Mouse (Mus musculus) liver, embryonic 13.5 days (tissue): ENCODE measurements around the gene Nphp4. TPM values are rescaled to one million over a fixed set of nuclear protein-coding genes. Genes with fewer than 3 reads are reported as not detected.

Experiments used
- ATAC-seq: fragments of 200-750 bp; cut with Nextera tagmentation; 2 replicates; pipeline ENCODE4 v1.8.0; 2017; ENCODE audit warnings: low read depth, mild to moderate bottlenecking, moderate number of reproducible peaks, moderate library complexity
- DNase-seq: peaks from one replicate; pipeline ENCODE4 v3.0.0; 2022
- H3K27ac ChIP-seq: fragments of 300-500 bp; sonication (generic); 2 replicates; pipeline ENCODE4 v1.5.1; 2015; ENCODE audit warnings: moderate library complexity, mild to moderate bottlenecking, inconsistent platforms
- H3K27me3 ChIP-seq: fragments of 300-500 bp; sonication (generic); 2 replicates; pipeline ENCODE4 v1.6.1; 2015; ENCODE audit warnings: mild to moderate bottlenecking, inconsistent platforms
- H3K36me3 ChIP-seq: fragments of 300-500 bp; sonication (generic); 2 replicates; pipeline ENCODE4 v1.6.1; 2015; ENCODE audit warnings: mild to moderate bottlenecking, inconsistent platforms
- H3K4me1 ChIP-seq: fragments of 300-500 bp; sonication (generic); replicated peaks from 2 replicates; pipeline ENCODE4 v1.6.1; 2015; ENCODE audit warnings: inconsistent platforms
- H3K4me2 ChIP-seq: fragments of 300-500 bp; sonication (generic); 2 replicates; pipeline ENCODE4 v1.6.1; 2015; ENCODE audit warnings: inconsistent platforms, mild to moderate bottlenecking, moderate library complexity
- H3K4me3 ChIP-seq: fragments of 300-500 bp; sonication (generic); replicated peaks from 2 replicates; pipeline ENCODE4 v1.5.1; 2015; ENCODE audit warnings: mild to moderate bottlenecking, inconsistent platforms
- H3K9ac ChIP-seq: fragments of 300-500 bp; sonication (generic); 2 replicates; pipeline ENCODE4 v1.6.1; 2015; ENCODE audit warnings: mild to moderate bottlenecking, inconsistent platforms
- H3K9me3 ChIP-seq: fragments of 300-500 bp; sonication (generic); replicated peaks from 2 replicates; pipeline ENCODE4 v1.6.1; 2016; ENCODE audit warnings: inconsistent platforms
- WGBS: fragments of 180-500 bp; shearing (Covaris S2); methylation state at CpG from one replicate; pipeline ENCODE4 v1.1.7; 2015; ENCODE audit not compliant: insufficient replicate concordance; 5-methylcytosine and 5-hydroxymethylcytosine counted together
- polyA plus RNA-seq: library from polyadenylated mRNA; unstranded; fragments of >200 nt; fragmentation: Nextera tagmentation; extraction: Ambion mirVana; gene quantifications from 2 replicates; pipeline ENCODE4 v1.2.1, GENCODE M21; 2015

Nphp4 gene
- polyA plus RNA-seq, 1 experiment from 2014 or later, result 0.16 TPM

- WGBS, result 70% methylated on average over 10 of the region's 10 CpGs
Observed at GRCm38 (mm10) chr4:152453079-152453478, 23.4 kb upstream of the Nphp4 start.

DNA sequence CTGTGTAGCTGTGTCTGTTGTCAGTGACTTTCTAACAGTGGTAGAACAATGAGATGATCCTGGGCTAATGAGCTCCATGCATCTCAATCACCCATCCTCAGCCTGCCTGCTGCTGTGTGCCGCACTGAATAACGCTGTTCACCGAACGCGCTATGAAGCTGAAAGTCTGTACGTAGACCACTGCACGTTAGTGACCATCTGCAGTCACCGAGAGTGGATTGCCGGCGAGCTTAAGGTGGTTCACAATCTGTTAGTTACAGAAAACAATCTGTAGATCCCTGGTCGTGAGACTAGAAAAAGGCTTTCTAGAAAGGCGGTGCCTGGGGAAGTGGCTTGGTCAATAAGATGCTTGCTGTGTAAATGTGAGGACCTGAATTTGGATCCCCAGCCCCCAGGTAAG lies 22.4 kb upstream of the Nphp4 start:
- no peak overlapping the region for H3K4me2 ChIP-seq
- no peak overlapping the region for H3K9ac ChIP-seq
- H3K27me3 ChIP-seq, result no peaks in the 10 kb centered on the region
- no peaks in the 10 kb centered on the region for H3K9me3 ChIP-seq
- ATAC-seq, result no peak
- H3K4me1 ChIP-seq, result no peaks in the 10 kb centered on the region
- no peak for DNase-seq
- no peaks in the 10 kb centered on the region for H3K36me3 ChIP-seq
- WGBS, result 81% methylated on average over 12 of the region's 12 CpGs
- no peak overlapping the region for H3K4me3 ChIP-seq
- H3K27ac ChIP-seq, result no peak overlapping the region

More at GRCm38 (mm10) chr4:152453079-152453478, 23.4 kb upstream of the Nphp4 start:
- H3K27ac ChIP-seq, result no peak overlapping the region
- H3K27me3 ChIP-seq, result no peaks in the 10 kb centered on the region
- no peak overlapping the region for H3K4me2 ChIP-seq
- peaks cover 7% of the 10 kb centered on the region; the same call in 1 of the 2 replicates for H3K4me1 ChIP-seq
- no peak overlapping the region for H3K9ac ChIP-seq
- no peaks in the 10 kb centered on the region for H3K9me3 ChIP-seq
- no peak overlapping the region for H3K4me3 ChIP-seq
- H3K36me3 ChIP-seq, result no peaks in the 10 kb centered on the region
- ATAC-seq, result no peak
- DNase-seq, result no peak

- Histone ChIP-seq H3K27me3 (no peaks in the 10 kb centered on the region), H3K4me1 (no peaks in the 10 kb centered on the region), H3K9ac (no peak overlapping the region), H3K4me3 (no peak overlapping the region), H3K9me3 (no peaks in the 10 kb centered on the region), H3K4me2 (no peak overlapping the region), H3K27ac (no peak overlapping the region), H3K36me3 (no peaks in the 10 kb centered on the region)
- ATAC-seq (no peak), DNase-seq (no peak)
- 79% methylated on average over 18 of the region's 18 CpGs for WGBS
Observed at GRCm38 (mm10) chr4:152456609-152457008, 19.9 kb upstream of the Nphp4 start.

GRCm38 (mm10) chr4:152457673-152458072 lies 18.8 kb upstream of the Nphp4 start:
- no peak overlapping the region for H3K9ac ChIP-seq
- no peak overlapping the region for H3K4me2 ChIP-seq
- no peak for ATAC-seq
- H3K4me1 ChIP-seq, result no peaks in the 10 kb centered on the region
- 61% methylated on average over 4 of the region's 4 CpGs for WGBS
- no peaks in the 10 kb centered on the region for H3K9me3 ChIP-seq
- H3K27me3 ChIP-seq, result no peaks in the 10 kb centered on the region
- DNase-seq, result no peak
- no peak overlapping the region for H3K27ac ChIP-seq
- H3K36me3 ChIP-seq, result no peaks in the 10 kb centered on the region
- H3K4me3 ChIP-seq, result no peak overlapping the region

- Histone ChIP-seq H3K9me3 (no peaks in the 10 kb centered on the region), H3K27ac (no peak overlapping the region), H3K27me3 (no peaks in the 10 kb centered on the region), H3K4me2 (no peak overlapping the region), H3K4me3 (no peak overlapping the region), H3K9ac (no peak overlapping the region), H3K4me1 (no peaks in the 10 kb centered on the region), H3K36me3 (no peaks in the 10 kb centered on the region)
- ATAC-seq, result no peak
- WGBS, result 72% methylated on average over 12 of the region's 12 CpGs
- DNase-seq, result no peak
Observed at GRCm38 (mm10) chr4:152462516-152462915, 14.0 kb upstream of the Nphp4 start.

DNA sequence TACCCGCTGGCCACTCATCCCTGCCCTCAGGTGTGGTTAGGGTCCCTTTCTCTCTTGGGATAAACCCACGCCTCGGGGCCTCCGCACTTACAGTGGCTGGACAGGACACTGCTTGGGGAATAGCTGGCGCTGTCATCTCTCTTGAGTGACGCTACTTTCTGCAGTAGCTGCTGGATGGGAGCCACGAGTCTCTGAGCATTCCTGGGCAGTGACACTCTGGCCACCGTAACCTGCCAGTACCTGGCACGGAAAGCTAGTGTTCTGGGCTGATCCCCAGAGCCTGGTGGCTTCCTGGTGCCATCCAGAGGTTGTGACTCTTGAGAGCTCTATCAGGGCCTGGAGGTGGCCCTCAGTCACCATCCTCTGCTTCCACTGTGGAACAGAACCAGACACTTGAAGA lies 13.4 kb upstream of the Nphp4 start:
- H3K4me3 ChIP-seq, result no peak overlapping the region
- H3K4me1 ChIP-seq, result no peaks in the 10 kb centered on the region
- ATAC-seq (no peak), DNase-seq (no peak)
- WGBS, result 64% methylated on average over 9 of the region's 9 CpGs
- no peak overlapping the region for H3K9ac ChIP-seq
- H3K27me3 ChIP-seq, result no peaks in the 10 kb centered on the region
- no peaks in the 10 kb centered on the region for H3K36me3 ChIP-seq
- H3K27ac ChIP-seq, result no peak overlapping the region
- H3K4me2 ChIP-seq, result no peak overlapping the region
- no peaks in the 10 kb centered on the region for H3K9me3 ChIP-seq

DNA sequence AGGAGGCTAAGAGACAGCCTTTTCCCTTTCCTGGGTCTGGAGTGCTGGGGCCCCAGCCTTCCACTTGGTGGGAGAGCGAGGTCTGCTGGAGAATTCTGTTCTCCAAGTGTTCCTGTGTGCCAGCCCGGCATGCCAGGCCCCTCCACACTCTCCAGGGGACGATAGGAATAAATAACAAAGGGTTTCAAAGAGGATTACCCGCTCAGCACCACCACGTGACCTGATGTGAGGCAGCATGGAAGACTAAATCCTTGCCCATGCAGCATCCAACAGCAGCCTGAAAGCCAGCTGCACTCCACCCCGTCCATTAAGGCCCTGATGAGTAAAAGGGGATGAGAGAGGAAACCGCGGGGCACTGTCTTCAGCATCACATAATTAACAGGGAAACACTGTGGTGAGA lies 11.4 kb upstream of the Nphp4 start:
- Histone ChIP-seq H3K4me1 (no peaks in the 10 kb centered on the region), H3K4me2 (no peak overlapping the region), H3K9me3 (no peaks in the 10 kb centered on the region), H3K27me3 (no peaks in the 10 kb centered on the region), H3K4me3 (no peak overlapping the region), H3K9ac (no peak overlapping the region), H3K27ac (no peak overlapping the region), H3K36me3 (no peaks in the 10 kb centered on the region)
- DNase-seq (no peak), ATAC-seq (no peak)
- 31% methylated on average over 8 of the region's 8 CpGs for WGBS

- Histone ChIP-seq H3K27ac (no peak overlapping the region), H3K9me3 (no peaks in the 10 kb centered on the region), H3K4me3 (no peak overlapping the region), H3K4me2 (no peak overlapping the region), H3K27me3 (no peaks in the 10 kb centered on the region), H3K9ac (no peak overlapping the region), H3K36me3 (no peaks in the 10 kb centered on the region), H3K4me1 (no peaks in the 10 kb centered on the region)
- ATAC-seq (no peak), DNase-seq (no peak)
- WGBS, result 78% methylated on average over 13 of the region's 13 CpGs
Observed at GRCm38 (mm10) chr4:152466601-152467000, 9.9 kb upstream of the Nphp4 start.

- ATAC-seq, result no peak
- no peak overlapping the region for H3K4me2 ChIP-seq
- no peaks in the 10 kb centered on the region for H3K4me1 ChIP-seq
- no peak overlapping the region for H3K4me3 ChIP-seq
- 53% methylated on average over 6 of the region's 6 CpGs for WGBS
- DNase-seq, result no peak
- no peak overlapping the region for H3K9ac ChIP-seq
- no peaks in the 10 kb centered on the region for H3K27me3 ChIP-seq
- H3K9me3 ChIP-seq, result no peaks in the 10 kb centered on the region
- H3K36me3 ChIP-seq, result no peaks in the 10 kb centered on the region
- H3K27ac ChIP-seq, result no peak overlapping the region
Observed at GRCm38 (mm10) chr4:152467951-152468350, 8.6 kb upstream of the Nphp4 start.

- Histone ChIP-seq H3K4me3 (no peak overlapping the region), H3K9me3 (no peaks in the 10 kb centered on the region), H3K27me3 (peaks cover 50% of the 10 kb centered on the region), H3K4me1 (peaks cover 17% of the 10 kb centered on the region), H3K9ac (no peak overlapping the region), H3K27ac (no peak overlapping the region), H3K4me2 (no peak overlapping the region), H3K36me3 (no peaks in the 10 kb centered on the region)
- ATAC-seq (no peak), DNase-seq (no peak)
- WGBS, result 72% methylated on average over 7 of the region's 7 CpGs
Observed at GRCm38 (mm10) chr4:152475941-152476340, 565 bp upstream of the Nphp4 start.

- Histone ChIP-seq H3K9ac (no peak overlapping the region), H3K4me2 (peak overlapping the region; percentile 61), H3K4me3 (peak overlapping the region; percentile 59), H3K4me1 (peaks cover 17% of the 10 kb centered on the region), H3K9me3 (no peaks in the 10 kb centered on the region), H3K36me3 (no peaks in the 10 kb centered on the region), H3K27me3 (peaks cover 50% of the 10 kb centered on the region), H3K27ac (no peak overlapping the region)
- no peak; the same call in 1 of the 2 replicates for ATAC-seq
- DNase-seq, result no peak
- 1% methylated on average over 21 of the region's 21 CpGs for WGBS
Observed at GRCm38 (mm10) chr4:152477106-152477465, 580 bp downstream of the Nphp4 start.

GRCm38 (mm10) chr4:152477466-152478223 lies 1.1 kb downstream of the Nphp4 start, which contains the start of gene Kcnab2:
Gene Kcnab2, minus strand, starts transcription at chr4:152477871.
- DNase-seq (peak; percentile 74), ATAC-seq (peak; percentile 91)
- Histone ChIP-seq H3K4me3 (peak within 1 kb of the TSS; percentile 59), H3K9ac (peak within 1 kb of the TSS; percentile 6; the same call in 1 of the 2 replicates), H3K27ac (no peak within 1 kb of the TSS), H3K9me3 (no peaks in the 10 kb centered on the region), H3K27me3 (peaks cover 50% of the 10 kb centered on the region), H3K4me2 (peak within 1 kb of the TSS; percentile 61), H3K36me3 (no peaks in the 10 kb centered on the region), H3K4me1 (peaks cover 17% of the 10 kb centered on the region)
- WGBS, result 1% methylated on average over 63 of the region's 63 CpGs
